Mouse (Mus musculus) embryo, embryonic 9.5 days (tissue): ENCODE data around the gene Mill2.
A peak's percentile ranks its signal among the peaks of the same experiment; 100 is the strongest.

ENCODE experiments used
- DNase-seq: peaks from one replicate; pipeline ENCODE4 v3.0.0-alpha.2; 2017; ENCODE audit errors: extremely low spot score

Gene Mill2

DNA sequence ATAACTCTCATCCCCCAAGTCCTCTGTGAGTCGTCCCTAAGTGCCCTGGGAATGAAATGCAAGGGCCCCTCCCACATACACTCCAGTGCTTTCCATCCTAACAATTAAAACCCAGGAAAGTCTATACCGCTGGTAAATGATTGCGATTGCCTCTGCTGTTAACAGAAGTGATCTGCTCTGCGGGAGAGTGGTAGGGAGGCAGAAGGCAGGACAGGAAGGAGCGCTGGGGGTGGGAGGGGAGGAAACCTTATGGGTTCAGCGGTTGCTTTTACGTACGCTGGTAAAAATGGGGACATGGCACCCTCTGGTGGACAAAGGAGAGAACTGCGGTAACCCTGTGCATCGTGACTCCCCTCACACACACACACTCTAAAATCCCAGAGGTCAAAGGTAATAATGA, 33.5 kb downstream of the Mill2 start:
- peak; percentile 88 for DNase-seq

DNA sequence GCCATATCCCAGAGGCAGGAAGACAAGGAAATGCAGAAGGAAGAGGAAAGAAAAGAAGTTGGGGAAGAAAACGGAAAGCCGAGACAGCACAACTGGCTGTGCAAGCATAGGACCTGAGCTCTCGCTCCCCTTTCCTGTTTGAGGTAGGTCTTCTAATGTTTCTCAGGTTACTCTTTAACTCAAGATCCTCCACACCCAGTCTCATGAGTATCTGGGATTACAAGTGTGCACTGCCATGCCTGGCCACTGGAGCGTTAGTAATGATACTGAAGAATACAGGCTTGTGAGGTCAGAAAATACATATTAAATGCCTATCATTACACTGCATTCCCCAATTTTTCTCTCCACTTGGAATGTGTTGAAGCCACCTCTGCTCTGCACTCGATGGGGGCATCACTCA, 35.6 kb downstream of the Mill2 start:
- DNase-seq: no peak

DNA sequence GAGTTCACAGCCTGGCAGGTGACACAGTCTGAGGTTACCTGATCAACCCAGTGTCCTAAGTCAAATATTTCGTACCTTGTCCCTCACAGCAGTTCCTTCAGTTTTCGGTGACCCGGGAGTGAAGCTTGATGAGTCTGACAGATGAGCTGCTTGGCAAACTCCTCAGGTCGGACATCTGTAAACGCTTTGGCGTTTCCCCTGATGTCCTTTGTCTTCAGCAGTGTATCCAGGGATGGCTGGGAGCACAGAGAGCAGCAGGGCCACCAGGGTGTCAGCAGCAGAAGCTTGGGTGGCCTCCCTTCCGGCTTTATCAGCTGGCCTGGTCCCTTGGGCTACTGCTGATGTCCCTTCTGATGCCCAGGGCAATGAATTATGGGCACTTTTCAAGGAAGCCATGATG, 38.9 kb downstream of the Mill2 start:
- no peak for DNase-seq

DNA sequence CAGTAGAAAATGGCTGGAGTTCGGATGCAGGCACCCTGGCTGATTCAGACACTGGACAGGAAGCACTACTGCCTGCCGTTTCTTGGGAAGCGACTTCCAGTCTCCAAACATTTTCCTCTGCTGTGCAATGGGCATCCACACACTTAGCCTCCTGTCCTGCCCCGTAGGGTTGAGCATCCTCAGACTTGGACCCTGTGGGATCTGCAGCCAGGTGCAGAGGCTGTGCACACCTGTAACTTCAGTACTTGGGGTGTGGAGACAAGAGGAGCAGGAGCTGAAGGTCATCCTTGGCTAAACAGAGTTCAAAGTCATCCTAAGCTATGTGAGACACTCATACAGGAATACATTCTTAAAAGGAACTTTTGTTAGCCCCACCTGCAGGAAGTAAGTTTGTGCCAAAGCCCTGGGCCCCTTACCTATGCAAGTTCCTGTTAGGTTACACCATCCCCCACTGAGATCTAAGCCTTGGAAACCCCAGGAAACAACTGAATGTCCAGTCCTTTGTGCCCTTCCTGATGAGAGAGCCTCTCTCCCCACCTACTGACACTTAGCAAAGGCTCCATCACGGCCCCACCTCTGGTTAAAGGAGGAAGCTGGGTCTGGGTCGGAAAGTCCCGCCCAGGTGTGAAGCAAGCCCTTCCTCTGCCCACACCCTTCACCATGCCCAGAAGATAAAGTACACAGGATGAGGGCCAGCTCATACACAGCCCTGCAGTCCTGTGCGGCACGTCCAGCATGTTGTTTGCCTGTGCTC, 44.4 kb downstream of the Mill2 start:
- no peak for DNase-seq

DNA sequence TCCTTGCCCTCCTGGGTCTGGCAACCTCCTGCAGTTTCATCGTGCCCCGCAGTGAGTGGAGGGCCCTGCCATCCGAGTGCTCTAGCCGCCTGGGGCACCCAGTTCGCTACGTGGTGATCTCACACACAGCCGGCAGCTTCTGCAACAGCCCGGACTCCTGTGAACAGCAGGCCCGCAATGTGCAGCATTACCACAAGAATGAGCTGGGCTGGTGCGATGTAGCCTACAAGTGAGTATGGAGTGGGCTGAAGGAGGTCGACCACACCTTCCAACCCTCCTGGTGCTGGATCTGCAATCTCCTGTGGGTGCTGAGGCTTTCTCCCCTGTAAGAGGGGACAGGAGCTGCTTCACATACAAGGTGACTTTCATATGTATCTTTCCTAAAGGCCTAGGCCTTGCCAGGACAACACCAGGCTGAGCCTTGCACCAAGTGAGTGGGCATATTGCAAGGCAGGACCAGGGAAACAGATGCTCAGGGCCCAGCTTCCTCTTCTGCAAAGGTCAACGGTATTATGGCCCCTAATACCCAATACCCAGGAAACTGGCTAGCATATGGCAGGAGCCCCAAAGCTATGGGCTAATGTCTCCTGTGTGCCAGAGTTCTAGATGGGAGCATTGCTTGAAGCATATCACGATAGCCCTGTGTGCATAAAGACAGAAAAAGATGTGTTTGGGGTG, 45.1 kb downstream of the Mill2 start:
- DNase-seq: no peak

DNA sequence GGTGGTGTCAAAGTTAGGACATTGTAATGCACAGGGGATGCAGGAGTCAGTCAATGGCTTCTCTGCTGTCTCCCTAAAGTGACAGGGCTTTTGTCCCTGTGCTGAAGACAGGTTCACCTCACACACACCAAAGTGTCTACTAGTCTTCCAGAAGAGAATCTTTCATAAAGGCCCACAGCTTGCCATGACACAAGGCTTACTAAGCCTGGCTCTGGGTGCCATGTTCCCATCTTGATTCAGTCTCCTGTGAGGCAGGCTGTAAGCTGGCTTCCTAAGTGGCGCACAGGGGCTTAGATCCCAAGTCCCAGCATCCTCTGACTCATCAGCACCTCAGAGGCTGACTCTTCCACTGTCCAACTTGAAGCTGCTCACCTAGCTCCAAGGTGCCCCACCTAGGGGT, 47.2 kb downstream of the Mill2 start:
- no peak for DNase-seq

DNA sequence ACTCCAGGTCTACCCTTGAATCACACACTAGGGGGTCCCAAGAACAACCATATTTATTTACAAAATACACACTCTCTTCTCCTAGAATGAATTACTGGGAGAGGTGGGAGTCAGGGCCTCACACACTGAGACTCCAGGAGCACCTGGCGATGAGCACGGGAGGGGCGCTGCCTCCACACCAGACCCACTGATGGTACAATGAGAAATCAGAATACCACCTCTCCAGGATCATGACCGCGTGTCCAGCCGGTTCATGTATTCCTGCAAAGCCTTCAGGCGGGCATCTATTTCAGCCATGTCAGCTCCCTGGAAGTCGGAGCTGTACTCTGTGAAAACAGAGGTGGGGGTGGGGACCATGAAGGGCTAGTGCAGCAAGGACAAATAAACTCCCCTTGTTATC, 51.1 kb downstream of the Mill2 start:
- no peak for DNase-seq

DNA sequence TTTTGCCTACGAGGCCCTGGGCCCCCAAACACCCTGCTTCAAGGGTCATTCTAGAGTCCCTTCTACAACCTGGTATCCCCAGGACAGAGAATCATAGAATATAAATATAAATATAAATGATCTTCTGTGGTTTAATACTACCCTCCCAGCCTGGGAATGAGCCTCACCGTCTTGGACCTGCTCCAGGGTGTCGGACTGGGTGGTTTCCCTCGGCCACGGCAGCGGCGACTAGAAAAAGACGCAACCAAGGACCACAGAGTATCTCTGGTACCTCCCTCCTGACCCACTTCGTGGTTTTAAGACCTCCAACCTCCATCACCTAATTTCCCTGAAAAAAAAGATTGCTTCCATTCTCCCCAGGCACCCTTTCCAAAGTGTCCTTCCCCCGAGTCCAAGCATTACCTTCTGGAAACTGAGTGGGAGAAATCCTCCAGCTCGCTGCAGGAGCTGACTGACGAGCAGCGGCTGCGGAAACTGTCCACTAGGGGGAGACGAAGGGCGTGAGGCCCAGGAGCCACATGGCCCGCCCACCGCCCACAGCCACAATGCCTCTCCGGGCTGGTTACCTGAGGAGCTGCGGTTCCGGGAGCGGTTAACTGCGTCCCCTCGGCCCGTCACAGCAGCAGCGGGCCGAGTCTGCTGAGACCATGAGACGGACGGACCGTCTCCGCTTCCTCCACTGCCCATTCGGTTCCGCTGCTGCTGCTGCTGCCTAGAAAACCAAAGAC, 52.3 kb downstream of the Mill2 start:
- DNase-seq: peak; percentile 79

DNA sequence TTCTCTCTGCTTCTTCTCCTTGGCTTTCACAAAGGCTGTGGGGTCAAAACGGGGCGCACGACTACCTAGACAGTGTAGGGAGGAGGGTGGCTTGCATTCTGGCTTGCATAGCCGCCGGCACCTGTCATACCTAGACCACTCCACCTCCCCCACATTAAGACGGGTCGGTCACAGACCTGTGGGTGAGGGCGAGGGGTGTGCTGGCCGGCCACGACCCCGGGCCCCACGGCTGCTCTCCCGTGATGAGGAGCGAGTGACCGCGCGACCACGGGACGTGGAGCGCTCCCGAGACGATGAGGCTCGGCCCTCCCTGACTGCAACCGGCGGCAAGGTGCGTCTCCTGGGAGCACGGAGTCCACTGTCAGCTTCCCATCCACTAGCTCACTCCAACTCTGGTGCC, 53.2 kb downstream of the Mill2 start:
- DNase-seq: no peak

DNA sequence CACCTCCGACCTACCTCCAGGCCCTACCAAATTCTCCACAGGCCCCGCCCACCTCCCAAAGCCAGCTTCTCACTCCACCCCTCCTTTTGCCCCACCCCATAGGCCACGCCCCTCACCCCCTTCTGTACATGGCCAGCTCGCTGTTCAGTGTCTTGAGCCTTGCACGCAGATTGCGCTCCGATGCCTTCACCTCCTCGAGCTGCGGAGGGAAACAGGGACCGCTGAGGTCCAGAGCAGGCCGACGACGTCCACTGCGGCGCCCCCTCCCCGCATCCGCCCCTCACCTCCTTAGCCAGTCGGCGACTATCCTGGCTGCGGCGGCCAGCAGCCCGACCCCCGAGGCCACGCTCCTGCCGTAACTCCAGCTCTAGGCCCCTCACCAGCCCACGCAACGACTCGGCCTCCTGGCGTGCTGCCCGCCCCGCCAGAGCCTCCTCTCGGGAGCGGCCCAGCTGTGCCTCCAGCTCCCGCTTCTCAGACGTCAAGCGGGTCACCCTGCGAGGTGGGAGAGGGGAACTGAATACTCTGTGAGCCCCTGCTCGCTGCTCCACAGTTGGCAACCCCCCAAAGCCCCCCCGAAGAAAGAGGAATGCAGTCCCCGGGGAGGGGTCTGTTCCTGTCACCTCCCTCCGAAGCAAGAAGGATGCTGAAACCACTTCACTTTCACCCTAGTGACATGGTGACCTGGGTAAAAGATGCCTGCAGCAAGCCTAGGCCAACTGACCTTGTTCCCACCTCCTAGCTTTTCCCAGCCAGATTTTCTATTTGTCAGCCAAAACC, 54.1 kb downstream of the Mill2 start:
- DNase-seq: peak; percentile 75

DNA sequence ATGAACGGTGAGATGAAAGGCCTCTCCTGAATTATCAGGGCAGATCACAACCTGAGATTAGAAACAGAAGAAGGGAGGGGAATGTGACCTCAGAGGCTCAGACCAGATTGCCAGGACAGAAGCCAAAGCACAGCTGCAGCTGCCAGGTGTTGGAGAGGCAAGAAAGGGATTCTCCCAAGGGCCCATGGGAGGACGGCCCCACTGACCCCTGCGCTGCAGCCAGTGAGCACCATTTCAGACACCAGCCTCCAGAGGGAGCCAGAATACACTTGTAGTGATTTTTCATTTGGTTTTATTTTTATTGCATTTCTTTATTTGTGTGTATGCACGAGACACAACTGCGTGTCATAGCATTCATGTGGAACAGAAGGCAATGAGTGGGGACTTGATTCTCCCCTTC, 56.8 kb downstream of the Mill2 start:
- DNase-seq: no peak

DNA sequence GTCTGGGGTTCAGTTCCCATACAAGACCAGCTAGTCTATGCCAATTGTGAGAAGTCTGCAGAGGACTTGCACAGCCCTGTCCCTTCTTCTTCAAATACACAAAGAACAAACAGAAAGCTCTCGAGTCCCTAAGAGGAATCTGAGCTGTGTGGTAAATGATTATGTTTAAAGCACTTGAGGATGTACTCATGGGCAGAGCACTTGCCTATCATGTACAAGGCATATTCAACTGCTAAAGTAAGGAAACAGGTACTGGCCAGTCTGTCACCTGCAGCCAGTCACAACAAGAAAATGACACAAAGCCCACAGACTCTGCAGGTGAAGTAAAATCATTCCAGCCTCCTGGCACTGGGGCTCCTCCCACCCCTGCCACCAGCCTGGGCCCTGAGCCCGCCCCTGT, 60.7 kb downstream of the Mill2 start:
- DNase-seq: no peak

DNA sequence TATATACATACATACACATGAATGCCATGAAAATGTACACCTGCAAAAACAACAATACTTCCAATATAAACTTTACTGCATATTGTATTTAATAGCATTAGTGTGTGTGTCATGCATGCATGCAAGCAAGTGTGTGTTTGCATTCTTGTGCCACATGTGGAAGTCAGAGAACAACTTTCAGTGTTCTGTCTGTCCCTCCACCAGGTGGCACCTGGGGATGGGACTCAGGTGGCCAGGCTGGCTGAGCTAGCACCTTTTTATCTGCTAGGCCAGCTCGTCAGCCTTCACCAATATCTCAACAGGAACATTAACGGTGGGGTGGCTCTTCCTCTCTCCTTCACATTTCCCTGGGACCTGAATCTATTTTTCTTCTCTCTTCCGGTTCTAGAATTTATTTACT, 62.7 kb downstream of the Mill2 start:
- DNase-seq: no peak

DNA sequence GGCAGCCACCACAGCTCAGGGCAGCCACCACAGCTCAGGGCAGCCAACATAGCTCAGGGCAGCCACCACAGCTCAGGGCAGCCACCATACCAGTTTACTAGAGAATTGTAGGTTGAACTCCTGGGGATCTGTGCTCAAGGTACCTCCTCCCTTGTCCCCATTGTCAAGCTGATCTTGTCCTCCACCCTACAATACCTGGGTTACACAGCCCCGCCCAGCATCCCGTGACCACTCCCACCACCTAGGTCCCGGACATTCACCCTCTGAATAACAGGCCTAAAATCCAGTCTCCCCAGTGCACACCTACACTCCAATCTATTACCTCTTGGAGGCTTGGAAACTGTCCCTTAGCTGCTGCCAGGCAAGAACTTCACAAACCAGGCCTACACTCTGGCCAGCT, 65.2 kb downstream of the Mill2 start:
- DNase-seq: no peak

DNA sequence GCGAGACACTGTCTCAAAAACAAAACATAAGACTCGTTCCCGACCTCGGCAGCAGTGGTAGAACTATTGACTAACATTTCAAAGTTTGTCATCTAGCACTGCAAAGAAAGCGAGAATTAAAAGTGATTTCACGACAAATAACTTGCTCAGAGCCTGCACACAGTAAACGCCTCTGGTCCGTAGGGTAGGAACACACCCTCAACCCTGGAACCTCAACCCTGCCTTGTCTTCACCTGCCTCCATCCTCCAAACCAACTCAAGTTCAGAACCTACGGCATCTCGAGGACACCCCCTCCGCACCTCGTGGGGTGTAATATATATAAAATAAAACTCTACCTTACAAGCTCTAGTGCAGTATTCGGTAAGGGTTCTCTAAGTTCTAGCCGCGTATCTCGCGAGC, 70.0 kb downstream of the Mill2 start:
- DNase-seq: no peak

DNA sequence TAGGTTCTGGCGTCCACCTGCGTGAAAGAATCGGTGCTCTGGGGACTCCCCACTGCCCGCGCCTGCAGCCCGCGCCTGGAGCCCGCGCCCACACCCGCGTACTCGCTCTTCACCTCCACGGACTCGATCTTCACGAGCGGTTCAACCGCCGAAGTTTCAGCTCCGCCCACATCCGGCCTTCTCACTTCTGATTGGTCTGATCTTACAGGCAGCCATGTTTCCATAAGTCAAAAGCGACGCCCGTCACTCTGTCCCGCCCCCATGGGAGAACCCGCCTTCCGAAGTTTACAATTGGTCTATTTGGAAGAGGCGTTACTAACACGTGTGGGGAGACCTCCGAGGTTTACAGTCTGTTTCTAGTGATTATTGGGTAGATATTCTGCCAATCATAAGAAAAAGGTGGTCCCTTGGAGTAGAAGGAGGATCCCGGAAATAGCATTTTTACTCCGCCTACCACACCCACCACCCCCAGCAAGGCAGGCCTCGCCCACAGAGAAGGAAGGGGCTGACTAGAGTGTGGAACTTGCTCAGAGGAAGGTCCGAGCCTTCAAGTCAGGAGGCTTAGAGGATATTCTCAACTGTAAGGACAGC, 70.6 kb downstream of the Mill2 start, which contains the start of gene Ccdc61:
Ccdc61 (minus strand) TSS at position 175 of the 591 bp plus-strand sequence.
- DNase-seq: peak; percentile 99
